Mouse (Mus musculus) liver, postnatal 0 days (tissue): Measurements from ENCODE around the gene Selenof.

ENCODE experiments used
- CTCF ChIP-seq: sonication (generic); IDR thresholded peaks from 2 replicates; pipeline ENCODE4 v1.5.1; 2016; ENCODE audit warnings: antibody characterized with exemption, low read depth
- EP300 ChIP-seq: IDR thresholded peaks from 2 replicates; pipeline ENCODE4 v1.6.1; 2016; ENCODE audit warnings: antibody characterized with exemption, low read depth, mild to moderate bottlenecking

- no peak for TF ChIP-seq EP300
- TF ChIP-seq CTCF, result no peak
These were observed 23.6 kb upstream of the Selenof start for GRCm38 (mm10) chr3:144546490-144546889.
